Mouse (Mus musculus): ENCODE measurements at regions not wholly inside any gene's neighbourhood (a gene's known extent, or its start where the extent isn't known, plus 50 kb on each side); places are given as distances from the start of the nearest gene placed in this dataset.

- DNase-seq (ENCODE audit: low read depth, low spot score), result peak; percentile 88
Measured at GRCm38 (mm10) chr2:144172100-144172770, 98.2 kb upstream of the Mgme1 start.

GRCm38 (mm10) chr2:144173358-144174106 is 96.9 kb upstream of the Mgme1 start:
- no peak for DNase-seq (ENCODE audit: low read depth, low spot score)

GRCm38 (mm10) chr2:144174366-144175035 is 96.0 kb upstream of the Mgme1 start:
- DNase-seq (ENCODE audit: low read depth, low spot score), result no peak

- no peak for DNase-seq (ENCODE audit: low read depth, low spot score)
Measured at GRCm38 (mm10) chr2:144176508-144177170, 93.8 kb upstream of the Mgme1 start.

GRCm38 (mm10) chr2:144177268-144177667 is 93.2 kb upstream of the Mgme1 start:
- DNase-seq (ENCODE audit: low read depth, low spot score), result no peak

GRCm38 (mm10) chr2:144177920-144178319 is 92.5 kb upstream of the Mgme1 start:
- DNase-seq (ENCODE audit: low read depth, low spot score), result no peak

- no peak for DNase-seq (ENCODE audit: low read depth, low spot score)
Measured at GRCm38 (mm10) chr2:144182108-144182507, 88.4 kb upstream of the Mgme1 start.

GRCm38 (mm10) chr2:144182542-144182941 is 87.9 kb upstream of the Mgme1 start:
- DNase-seq (ENCODE audit: low read depth, low spot score), result no peak

GRCm38 (mm10) chr2:144183371-144183944 is 87.0 kb upstream of the Mgme1 start:
- no peak for DNase-seq (ENCODE audit: low read depth, low spot score)

GRCm38 (mm10) chr2:144185175-144185574 is 85.3 kb upstream of the Mgme1 start:
- no peak for DNase-seq (ENCODE audit: low read depth, low spot score)

- no peak for DNase-seq (ENCODE audit: low read depth, low spot score)
Measured at GRCm38 (mm10) chr2:144186426-144186825, 84.0 kb upstream of the Mgme1 start.

- no peak for DNase-seq (ENCODE audit: low read depth, low spot score)
Measured at GRCm38 (mm10) chr2:144188076-144188475, 82.4 kb upstream of the Mgme1 start.

GRCm38 (mm10) chr2:144188485-144188884 is 82.0 kb upstream of the Mgme1 start:
- no peak for DNase-seq (ENCODE audit: low read depth, low spot score)

GRCm38 (mm10) chr2:144189756-144190155 is 80.7 kb upstream of the Mgme1 start:
- DNase-seq (ENCODE audit: low read depth, low spot score), result no peak

- DNase-seq (ENCODE audit: low read depth, low spot score), result no peak
Measured at GRCm38 (mm10) chr2:144191018-144191417, 79.4 kb upstream of the Mgme1 start.

- DNase-seq (ENCODE audit: low read depth, low spot score), result no peak
Measured at GRCm38 (mm10) chr2:144191707-144192106, 78.8 kb upstream of the Mgme1 start.

GRCm38 (mm10) chr2:144192428-144192827 is 78.0 kb upstream of the Mgme1 start:
- no peak for DNase-seq (ENCODE audit: low read depth, low spot score)

- no peak for DNase-seq (ENCODE audit: low read depth, low spot score)
Measured at GRCm38 (mm10) chr2:144195851-144196250, 74.6 kb upstream of the Mgme1 start.

GRCm38 (mm10) chr2:144197139-144197538 is 73.3 kb upstream of the Mgme1 start:
- no peak for DNase-seq (ENCODE audit: low read depth, low spot score)

GRCm38 (mm10) chr2:144198326-144199051 is 72.0 kb upstream of the Mgme1 start:
- DNase-seq (ENCODE audit: low read depth, low spot score), result no peak

Measured in brain, embryonic 18.5 days (tissue).